Mouse (Mus musculus): ENCODE measurements around the gene Adipoq. TPM values are rescaled to one million over a fixed set of nuclear protein-coding genes. Genes with fewer than 3 reads are reported as not detected.
A peak's percentile ranks its signal among the peaks of the same experiment; 100 is the strongest.

Gene Adipoq
- polyA plus RNA-seq, 1 experiment: not detected

DNA sequence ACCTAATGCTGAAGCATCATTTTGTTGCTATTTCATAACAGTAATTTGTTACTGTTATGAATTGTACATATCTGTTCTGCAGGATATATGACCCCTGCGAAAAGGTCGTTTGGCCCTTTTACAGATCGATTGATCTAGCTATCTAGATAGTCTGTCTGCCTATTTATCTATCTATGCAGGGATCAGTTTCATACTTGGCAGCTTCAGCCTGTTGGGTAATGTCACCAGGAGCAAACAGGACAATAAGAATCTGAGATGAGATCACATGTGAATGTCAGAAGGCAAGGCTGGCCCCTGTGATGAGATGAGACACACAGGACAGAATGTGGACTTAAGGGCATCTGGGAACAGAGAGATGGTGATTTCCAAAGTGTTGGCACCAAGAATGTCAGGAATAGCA is 16.0 kb upstream of the Adipoq start:
- H3K4me3 ChIP-seq (ENCODE audit: insufficient read depth, poor library complexity, severe bottlenecking): no peak overlapping the region
- H3K36me3 ChIP-seq (ENCODE audit: control insufficient read depth, insufficient read depth): peaks cover 5% of the 10 kb centered on the region
- H3K79me2 ChIP-seq (ENCODE audit: control insufficient read depth, insufficient read depth): peaks cover 32% of the 10 kb centered on the region
- TF ChIP-seq CTCF (IDR thresholded peaks at IDR 0.05; ENCODE audit: control insufficient read depth, insufficient read depth, insufficient read length) (no peak), MYOD1 (IDR thresholded peaks at IDR 0.05; ENCODE audit: control insufficient read depth, insufficient read length, low read depth) (no peak), MAX (IDR thresholded peaks at IDR 0.05) (no peak), MYOG (IDR thresholded peaks at IDR 0.05; ENCODE audit: control insufficient read depth, extremely low read depth, insufficient read length) (no peak), CEBPB (IDR thresholded peaks at IDR 0.05; ENCODE audit: low read depth) (no peak), USF1 (IDR thresholded peaks at IDR 0.05; ENCODE audit: low read depth) (no peak), FOSL1 (IDR thresholded peaks at IDR 0.05; ENCODE audit: insufficient read depth, low read length, poor library complexity, severe bottlenecking) (no peak)
- H3K79me3 ChIP-seq (ENCODE audit: low read depth): peaks cover 20% of the 10 kb centered on the region
- H3ac ChIP-seq (ENCODE audit: control insufficient read depth, insufficient read length, low read depth): no peak overlapping the region
- no peaks in the 10 kb centered on the region for H3K27me3 ChIP-seq (ENCODE audit: control insufficient read depth, insufficient read depth, insufficient read length)

DNA sequence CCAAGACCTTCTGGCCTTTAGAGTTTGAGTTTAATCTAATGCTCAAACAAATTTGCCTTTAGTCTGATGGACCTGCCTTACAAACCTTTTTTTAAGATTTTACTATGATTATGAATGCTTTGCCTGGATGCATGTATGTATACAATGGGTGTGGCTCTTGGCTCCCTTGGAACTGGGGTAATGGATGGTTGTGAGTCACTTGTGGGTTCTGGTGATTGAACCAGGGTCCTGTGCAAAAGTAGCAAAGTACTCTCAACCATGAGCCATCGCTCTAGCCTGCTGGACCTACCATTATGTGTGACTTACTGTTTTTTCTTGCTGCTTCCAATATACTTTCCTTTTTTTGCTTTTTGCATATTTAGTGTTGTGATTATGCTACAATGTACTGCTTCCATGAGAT is 14.0 kb upstream of the Adipoq start:
- Histone ChIP-seq H3K36me3 (ENCODE audit: control insufficient read depth, insufficient read depth) (no peaks in the 10 kb centered on the region), H3K4me3 (ENCODE audit: insufficient read depth, poor library complexity, severe bottlenecking) (no peak overlapping the region)
- TF ChIP-seq FOSL1 (IDR thresholded peaks at IDR 0.05; ENCODE audit: insufficient read depth, low read length, poor library complexity, severe bottlenecking) (no peak), CTCF (IDR thresholded peaks at IDR 0.05; ENCODE audit: control insufficient read depth, insufficient read depth, insufficient read length) (no peak), USF1 (IDR thresholded peaks at IDR 0.05; ENCODE audit: low read depth) (no peak), MAX (IDR thresholded peaks at IDR 0.05) (no peak), MYOD1 (IDR thresholded peaks at IDR 0.05; ENCODE audit: control insufficient read depth, insufficient read length, low read depth) (no peak), CEBPB (IDR thresholded peaks at IDR 0.05; ENCODE audit: low read depth) (no peak), MYOG (IDR thresholded peaks at IDR 0.05; ENCODE audit: control insufficient read depth, extremely low read depth, insufficient read length) (no peak)

DNA sequence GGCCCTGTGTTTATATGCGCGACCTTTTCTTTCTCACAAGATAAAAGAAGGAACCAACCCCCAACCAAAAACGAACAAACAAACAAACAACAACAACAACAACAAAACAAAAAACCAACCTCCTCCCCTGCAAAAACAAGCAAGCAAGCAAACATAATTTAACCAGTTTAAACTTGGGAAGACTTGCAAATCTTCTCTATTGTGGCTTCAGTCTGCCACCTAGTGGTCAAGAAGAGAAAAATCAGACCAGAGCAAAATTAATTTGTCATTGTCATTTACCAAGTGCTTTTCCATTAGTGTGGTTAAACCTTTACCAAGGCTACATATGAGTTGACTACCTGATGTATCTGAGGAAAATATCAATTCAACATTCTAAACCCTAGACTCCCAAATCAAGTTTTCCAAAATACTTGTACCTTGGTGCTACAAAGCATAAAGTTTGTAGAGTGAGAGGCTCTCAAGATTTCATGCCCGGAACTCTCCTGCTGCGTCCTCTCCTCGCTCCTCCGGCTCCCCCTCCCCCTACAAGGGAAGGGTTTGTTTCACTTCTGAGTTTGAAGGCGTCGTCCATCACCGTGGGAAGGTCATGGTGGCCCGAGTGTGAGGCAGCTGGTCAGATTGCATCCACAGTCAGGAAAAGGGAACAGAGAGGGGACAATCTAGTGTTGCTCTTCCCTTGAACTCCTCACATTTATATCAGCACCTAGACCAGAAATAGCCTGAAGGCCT is 10.8 kb upstream of the Adipoq start:
- Histone ChIP-seq H3K4me3 (ENCODE audit: insufficient read depth, poor library complexity, severe bottlenecking) (no peak overlapping the region), H3K79me2 (ENCODE audit: control insufficient read depth, insufficient read depth) (no peaks in the 10 kb centered on the region), H3K27me3 (ENCODE audit: control insufficient read depth, insufficient read depth, insufficient read length) (no peaks in the 10 kb centered on the region), H3ac (ENCODE audit: control insufficient read depth, insufficient read length, low read depth) (no peak overlapping the region), H3K36me3 (ENCODE audit: control insufficient read depth, insufficient read depth) (no peaks in the 10 kb centered on the region), H3K79me3 (ENCODE audit: low read depth) (no peaks in the 10 kb centered on the region)
- no peak for TF ChIP-seq MYOG (IDR thresholded peaks at IDR 0.05; ENCODE audit: control insufficient read depth, extremely low read depth, insufficient read length)
- TF ChIP-seq USF1 (IDR thresholded peaks at IDR 0.05; ENCODE audit: low read depth): no peak
- TF ChIP-seq CTCF (IDR thresholded peaks at IDR 0.05; ENCODE audit: control insufficient read depth, insufficient read depth, insufficient read length): no peak
- no peak for TF ChIP-seq MYOD1 (IDR thresholded peaks at IDR 0.05; ENCODE audit: control insufficient read depth, insufficient read length, low read depth)
- TF ChIP-seq FOSL1 (IDR thresholded peaks at IDR 0.05; ENCODE audit: insufficient read depth, low read length, poor library complexity, severe bottlenecking): no peak
- no peak for TF ChIP-seq CEBPB (IDR thresholded peaks at IDR 0.05; ENCODE audit: low read depth)
- no peak for TF ChIP-seq MAX (IDR thresholded peaks at IDR 0.05)

More for the DNA sequence above, 14.0 kb upstream of the Adipoq start:
- no peak overlapping the region for H3ac ChIP-seq (ENCODE audit: control insufficient read depth, insufficient read length, low read depth)
- no peaks in the 10 kb centered on the region for H3K27me3 ChIP-seq (ENCODE audit: control insufficient read depth, insufficient read depth, insufficient read length)
- H3K79me2 ChIP-seq (ENCODE audit: control insufficient read depth, insufficient read depth): peaks cover 11% of the 10 kb centered on the region
- H3K79me3 ChIP-seq (ENCODE audit: low read depth): peaks cover under 1% of the 10 kb centered on the region

DNA sequence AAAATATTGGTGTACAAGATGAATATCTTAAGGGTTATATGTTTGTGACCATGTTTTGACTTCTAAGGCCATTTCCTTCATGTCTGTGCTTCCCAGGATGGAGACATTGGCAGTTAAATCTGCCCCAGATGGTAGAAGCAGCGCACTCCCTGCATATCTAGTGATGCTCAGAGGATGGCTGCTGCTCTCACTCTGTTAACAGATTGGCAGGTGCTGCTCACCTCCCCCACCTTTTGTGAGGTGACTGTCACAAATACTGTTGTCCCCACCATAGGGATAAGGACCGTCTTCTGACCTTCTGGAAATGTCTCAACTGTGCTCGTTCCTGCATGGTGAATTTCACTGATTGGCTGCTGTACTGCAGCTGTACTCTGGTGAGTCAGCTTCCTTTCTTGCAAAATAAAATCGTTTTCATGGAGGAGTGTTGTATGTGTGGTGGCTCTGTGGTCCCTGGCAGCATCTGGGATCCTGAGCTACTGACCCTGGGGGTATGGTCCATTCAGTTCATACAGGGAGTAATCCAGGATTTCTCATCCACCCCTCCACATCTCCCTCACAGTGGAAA is 9.8 kb upstream of the Adipoq start:
- Histone ChIP-seq H3K4me3 (ENCODE audit: insufficient read depth, poor library complexity, severe bottlenecking) (no peak overlapping the region), H3K79me2 (ENCODE audit: control insufficient read depth, insufficient read depth) (no peaks in the 10 kb centered on the region), H3K36me3 (ENCODE audit: control insufficient read depth, insufficient read depth) (no peaks in the 10 kb centered on the region), H3K79me3 (ENCODE audit: low read depth) (no peaks in the 10 kb centered on the region), H3K27me3 (ENCODE audit: control insufficient read depth, insufficient read depth, insufficient read length) (no peaks in the 10 kb centered on the region), H3ac (ENCODE audit: control insufficient read depth, insufficient read length, low read depth) (no peak overlapping the region)
- TF ChIP-seq FOSL1 (IDR thresholded peaks at IDR 0.05; ENCODE audit: insufficient read depth, low read length, poor library complexity, severe bottlenecking): no peak
- no peak for TF ChIP-seq MYOD1 (IDR thresholded peaks at IDR 0.05; ENCODE audit: control insufficient read depth, insufficient read length, low read depth)
- no peak for TF ChIP-seq USF1 (IDR thresholded peaks at IDR 0.05; ENCODE audit: low read depth)
- peak; percentile 63 for TF ChIP-seq CEBPB (IDR thresholded peaks at IDR 0.05; ENCODE audit: low read depth)

DNA sequence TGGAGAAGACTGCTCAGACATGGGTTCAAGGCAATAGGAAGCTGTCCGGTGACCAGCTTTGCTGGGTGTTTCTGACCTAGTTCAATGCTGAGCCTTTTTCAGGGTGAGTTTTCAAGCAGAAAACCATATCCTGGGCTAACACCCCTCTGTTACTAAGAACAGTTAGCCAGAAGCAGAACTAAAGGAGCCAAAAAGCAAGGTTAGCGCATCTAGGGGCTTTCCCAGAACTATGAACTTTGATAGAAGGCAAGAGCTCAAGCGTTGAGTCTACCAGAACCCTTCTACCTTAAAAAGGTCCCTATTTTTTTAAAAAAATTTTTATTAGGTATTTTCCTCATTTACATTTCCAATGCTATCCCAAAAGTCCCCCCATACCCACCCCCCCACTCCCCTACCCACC is 5.4 kb upstream of the Adipoq start:
- H3K27me3 ChIP-seq (ENCODE audit: control insufficient read depth, insufficient read depth, insufficient read length): no peaks in the 10 kb centered on the region
- no peak overlapping the region for H3ac ChIP-seq (ENCODE audit: control insufficient read depth, insufficient read length, low read depth)
- H3K79me2 ChIP-seq (ENCODE audit: control insufficient read depth, insufficient read depth): no peaks in the 10 kb centered on the region
- H3K36me3 ChIP-seq (ENCODE audit: control insufficient read depth, insufficient read depth): no peaks in the 10 kb centered on the region
- H3K79me3 ChIP-seq (ENCODE audit: low read depth): no peaks in the 10 kb centered on the region
- TF ChIP-seq MAX (IDR thresholded peaks at IDR 0.05): no peak
- no peak for TF ChIP-seq FOSL1 (IDR thresholded peaks at IDR 0.05; ENCODE audit: insufficient read depth, low read length, poor library complexity, severe bottlenecking)
- no peak for TF ChIP-seq CTCF (IDR thresholded peaks at IDR 0.05; ENCODE audit: control insufficient read depth, insufficient read depth, insufficient read length)
- no peak for TF ChIP-seq CEBPB (IDR thresholded peaks at IDR 0.05; ENCODE audit: low read depth)
- TF ChIP-seq MYOG (IDR thresholded peaks at IDR 0.05; ENCODE audit: control insufficient read depth, extremely low read depth, insufficient read length): no peak
- no peak for TF ChIP-seq USF1 (IDR thresholded peaks at IDR 0.05; ENCODE audit: low read depth)
- no peak for TF ChIP-seq MYOD1 (IDR thresholded peaks at IDR 0.05; ENCODE audit: control insufficient read depth, insufficient read length, low read depth)
- no peak overlapping the region for H3K4me3 ChIP-seq (ENCODE audit: insufficient read depth, poor library complexity, severe bottlenecking)

Measured in C2C12 (cell line).